Mouse (Mus musculus) heart, adult 2 months (tissue): ENCODE measurements around the gene Ctbp2.

Experiments
- CTCF ChIP-seq: fragments of 200-600 bp; IDR thresholded peaks from 2 replicates; pipeline ENCODE4 v1.8.1; 2022; ENCODE audit warnings: antibody characterized with exemption, mild to moderate bottlenecking, moderate library complexity
- POLR2A ChIP-seq: fragments of 200-500 bp; IDR thresholded peaks from 2 replicates; pipeline ENCODE4 v1.6.1; 2011; ENCODE audit warnings: mild to moderate bottlenecking, low read depth, low read length, control low read depth; ENCODE audit not compliant: insufficient read depth

- TF ChIP-seq CTCF (no peak), POLR2A (no peak)
Observed at GRCm38 (mm10) chr7:132939118-132939517, 185.0 kb downstream of the Ctbp2 start.
